Mouse (Mus musculus): Measurements from ENCODE around the gene Mei4. TPM values are rescaled to one million over a fixed set of nuclear protein-coding genes. Genes with fewer than 3 reads are reported as not detected.

Mei4 gene
- total RNA-seq, 2 experiments from 2014 or later: not detected

GRCm38 (mm10) chr9:82136119-82136518 is 272.6 kb downstream of the Mei4 start:
- no peak for DNase-seq

DNA sequence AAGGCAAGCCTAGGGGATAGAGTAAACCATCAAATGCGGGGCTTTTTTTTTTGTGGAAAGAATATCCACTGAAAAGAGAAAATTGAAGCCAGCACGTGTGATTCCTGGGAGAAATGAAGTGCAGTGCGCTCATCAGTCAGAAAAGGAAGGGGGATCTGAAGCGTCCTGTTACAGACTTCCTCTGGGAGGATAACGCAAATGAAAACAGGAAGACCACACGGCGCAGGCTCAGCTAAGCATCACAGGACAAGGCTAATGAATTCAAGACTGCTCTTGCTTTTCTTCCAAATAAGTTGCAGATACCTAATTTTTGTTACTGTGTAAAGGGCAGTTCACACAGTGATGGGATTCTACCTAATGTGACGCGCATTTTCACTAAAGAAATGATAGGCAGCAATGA is 296.7 kb downstream of the Mei4 start:
- DNase-seq: no peak

DNA sequence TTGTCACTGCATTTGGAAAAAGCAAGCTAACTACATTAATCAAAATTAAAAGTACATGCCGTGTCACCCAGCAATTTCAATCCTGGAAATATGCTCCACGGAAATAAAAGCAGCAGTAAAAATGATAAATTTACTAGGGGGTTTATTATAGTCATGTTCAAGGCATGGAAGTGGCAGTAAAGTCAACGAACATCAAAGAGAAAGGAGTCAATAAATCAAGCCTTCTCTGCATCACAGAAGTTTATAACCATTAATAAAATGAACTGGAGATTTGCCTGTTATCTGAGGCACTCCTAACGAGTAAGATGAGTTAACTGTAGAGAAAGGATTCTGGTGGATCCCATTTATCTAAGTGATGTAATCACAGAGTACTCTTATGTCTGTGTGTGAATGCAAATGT is 298.9 kb downstream of the Mei4 start:
- DNase-seq: no peak

GRCm38 (mm10) chr9:82217976-82218375 is 354.5 kb downstream of the Mei4 start:
- peak in 1 of 2 experiments; percentile 25 for DNase-seq

- peak; percentile 1 to 14 for DNase-seq
Measured at GRCm38 (mm10) chr9:82247695-82248445, 384.4 kb downstream of the Mei4 start.

Other genes starting within 250 kb of the Mei4 start
- 10 to 100 TPM; 10.5 to 14.0 TPM for gene Htr1b, start 229.8 kb upstream of the Mei4 start, total RNA-seq (2021)

Measured in adrenal gland, postnatal 36 days (tissue).